Mouse (Mus musculus): Measurements from ENCODE around the gene Stk10. TPM values are rescaled to one million over a fixed set of nuclear protein-coding genes. Genes with fewer than 3 reads are reported as not detected.

Gene Stk10
- polyA plus RNA-seq, 1 experiment from 2014 or later: 5.5 TPM

DNA sequence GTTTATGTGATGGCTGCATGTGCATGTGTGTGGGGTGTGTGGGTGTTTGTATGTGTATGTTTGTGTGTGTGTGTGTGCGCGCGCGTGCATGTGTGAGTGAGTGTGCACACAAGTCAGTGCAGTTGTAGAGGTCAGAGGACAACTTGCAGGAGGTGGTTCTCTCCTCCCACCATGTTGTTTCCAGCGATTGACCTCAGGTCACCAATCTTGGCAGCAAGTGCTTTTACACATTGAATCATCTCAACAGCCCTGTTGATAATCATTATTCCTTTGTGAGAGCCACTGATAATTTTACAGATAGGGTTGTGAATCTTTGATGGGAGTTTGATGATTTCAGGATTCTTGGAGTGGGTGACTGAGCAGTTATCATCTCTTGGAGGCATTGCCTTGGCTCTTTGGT is 99.6 kb downstream of the Stk10 start:
- ATAC-seq (replicated peaks; ENCODE audit: extremely low read depth, insufficient read depth, low FRiP score): no peak
- Histone ChIP-seq H3K27ac (ENCODE audit: low read length) (no peak overlapping the region), H3K4me1 (ENCODE audit: control insufficient read depth, insufficient read depth, low read length) (peaks cover 5% of the 10 kb centered on the region), H3K9ac (ENCODE audit: low read length) (no peak overlapping the region), H3K4me2 (ENCODE audit: low read depth, low read length) (no peak overlapping the region), H3K9me3 (replicated peaks; ENCODE audit: control insufficient read depth, low read length) (0 out of 2 replicates have a peak, but pooled peaks cover 2% of the 10 kb centered on the region), H3K36me3 (ENCODE audit: control insufficient read depth, insufficient read depth) (no peaks in the 10 kb centered on the region), H3K4me3 (ENCODE audit: low read length) (no peak overlapping the region), H3K27me3 (ENCODE audit: control insufficient read depth, insufficient read depth, low read length) (no peaks in the 10 kb centered on the region)
- WGBS: 92% methylated on average over 5 of the region's 5 CpGs

DNA sequence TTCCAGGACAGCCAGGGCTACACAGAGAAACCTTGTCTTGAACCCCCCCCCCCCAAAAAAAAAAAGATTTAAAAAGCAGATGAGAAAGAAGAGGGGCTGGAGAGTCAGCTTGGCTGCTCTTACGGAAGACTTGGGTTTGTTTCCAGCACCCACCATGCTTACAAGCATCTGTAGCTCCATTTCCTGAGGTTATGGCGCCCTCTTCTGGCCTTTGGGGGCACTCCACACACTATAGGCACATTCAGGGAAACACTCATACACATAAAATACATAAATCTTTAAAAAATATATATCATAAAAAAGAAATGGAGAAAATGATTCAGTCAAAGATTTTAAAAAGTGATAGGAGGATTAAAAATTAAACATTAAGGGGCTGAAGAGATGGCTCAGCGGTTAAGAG is 100.4 kb downstream of the Stk10 start:
- H3K36me3 ChIP-seq (ENCODE audit: control insufficient read depth, insufficient read depth): no peaks in the 10 kb centered on the region
- no peak overlapping the region for H3K4me3 ChIP-seq (ENCODE audit: low read length)
- ATAC-seq (replicated peaks; ENCODE audit: extremely low read depth, insufficient read depth, low FRiP score): no peak
- H3K27ac ChIP-seq (ENCODE audit: low read length): no peak overlapping the region
- no peaks in the 10 kb centered on the region for H3K27me3 ChIP-seq (ENCODE audit: control insufficient read depth, insufficient read depth, low read length)
- peaks cover 5% of the 10 kb centered on the region for H3K4me1 ChIP-seq (ENCODE audit: control insufficient read depth, insufficient read depth, low read length)
- 0 out of 2 replicates have a peak, but pooled peaks cover 2% of the 10 kb centered on the region for H3K9me3 ChIP-seq (replicated peaks; ENCODE audit: control insufficient read depth, low read length)
- no peak overlapping the region for H3K9ac ChIP-seq (ENCODE audit: low read length)
- WGBS: 67% methylated on average over 3 of the region's 3 CpGs
- no peak overlapping the region for H3K4me2 ChIP-seq (ENCODE audit: low read depth, low read length)

GRCm38 (mm10) chr11:32634143-32634542 is 101.0 kb downstream of the Stk10 start:
- H3K4me2 ChIP-seq (ENCODE audit: low read depth, low read length): no peak overlapping the region
- WGBS: 71% methylated on average over 2 of the region's 2 CpGs
- H3K4me1 ChIP-seq (ENCODE audit: control insufficient read depth, insufficient read depth, low read length): peaks cover 5% of the 10 kb centered on the region
- H3K27me3 ChIP-seq (ENCODE audit: control insufficient read depth, insufficient read depth, low read length): no peaks in the 10 kb centered on the region
- H3K9ac ChIP-seq (ENCODE audit: low read length): no peak overlapping the region
- 0 out of 2 replicates have a peak, but pooled peaks cover 2% of the 10 kb centered on the region for H3K9me3 ChIP-seq (replicated peaks; ENCODE audit: control insufficient read depth, low read length)
- H3K27ac ChIP-seq (ENCODE audit: low read length): no peak overlapping the region
- no peak overlapping the region for H3K4me3 ChIP-seq (ENCODE audit: low read length)
- ATAC-seq (replicated peaks; ENCODE audit: extremely low read depth, insufficient read depth, low FRiP score): no peak
- H3K36me3 ChIP-seq (ENCODE audit: control insufficient read depth, insufficient read depth): no peaks in the 10 kb centered on the region

GRCm38 (mm10) chr11:32634842-32635241 is 101.7 kb downstream of the Stk10 start:
- Histone ChIP-seq H3K9me3 (replicated peaks; ENCODE audit: control insufficient read depth, low read length) (0 out of 2 replicates have a peak, but pooled peaks cover 2% of the 10 kb centered on the region), H3K36me3 (ENCODE audit: control insufficient read depth, insufficient read depth) (no peaks in the 10 kb centered on the region), H3K27me3 (ENCODE audit: control insufficient read depth, insufficient read depth, low read length) (no peaks in the 10 kb centered on the region), H3K4me2 (ENCODE audit: low read depth, low read length) (no peak overlapping the region), H3K9ac (ENCODE audit: low read length) (no peak overlapping the region), H3K4me1 (ENCODE audit: control insufficient read depth, insufficient read depth, low read length) (peaks cover 5% of the 10 kb centered on the region), H3K27ac (ENCODE audit: low read length) (no peak overlapping the region), H3K4me3 (ENCODE audit: low read length) (no peak overlapping the region)
- ATAC-seq (replicated peaks; ENCODE audit: extremely low read depth, insufficient read depth, low FRiP score): no peak
- 54% methylated on average over 2 of the region's 2 CpGs for WGBS

DNA sequence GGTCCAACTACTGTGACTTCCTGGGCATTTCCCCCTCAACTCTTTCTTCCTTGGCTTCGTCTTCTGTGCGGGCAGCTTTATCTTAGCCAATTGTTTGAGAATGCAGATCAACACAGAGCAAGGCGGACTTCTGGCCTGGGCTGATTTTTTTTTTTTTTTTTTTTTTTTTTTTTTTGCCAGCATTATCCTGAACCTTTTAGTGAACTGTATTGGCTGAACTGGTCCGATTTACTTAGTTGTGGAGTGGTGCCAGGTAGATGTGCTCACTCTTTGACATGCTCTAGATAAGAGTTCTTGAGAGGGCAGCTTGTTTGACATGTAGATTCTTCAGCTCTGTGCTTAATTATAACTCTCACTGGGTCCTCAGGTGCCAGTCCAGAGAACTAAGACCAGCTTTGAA is 103.2 kb downstream of the Stk10 start:
- H3K4me3 ChIP-seq (ENCODE audit: low read length): no peak overlapping the region
- 25% methylated on average over 4 of the region's 4 CpGs for WGBS
- peak; percentile 55 for ATAC-seq (replicated peaks; ENCODE audit: extremely low read depth, insufficient read depth, low FRiP score)
- no peaks in the 10 kb centered on the region for H3K27me3 ChIP-seq (ENCODE audit: control insufficient read depth, insufficient read depth, low read length)
- H3K9ac ChIP-seq (ENCODE audit: low read length): no peak overlapping the region
- peaks cover 11% of the 10 kb centered on the region for H3K4me1 ChIP-seq (ENCODE audit: control insufficient read depth, insufficient read depth, low read length)
- no peak overlapping the region for H3K27ac ChIP-seq (ENCODE audit: low read length)
- H3K9me3 ChIP-seq (replicated peaks; ENCODE audit: control insufficient read depth, low read length): 0 out of 2 replicates have a peak, but pooled peaks cover 2% of the 10 kb centered on the region
- no peak overlapping the region for H3K4me2 ChIP-seq (ENCODE audit: low read depth, low read length)
- H3K36me3 ChIP-seq (ENCODE audit: control insufficient read depth, insufficient read depth): no peaks in the 10 kb centered on the region

GRCm38 (mm10) chr11:32638521-32639255 is 105.6 kb downstream of the Stk10 start:
- H3K27ac ChIP-seq (ENCODE audit: low read length): no peak overlapping the region
- H3K27me3 ChIP-seq (ENCODE audit: control insufficient read depth, insufficient read depth, low read length): no peaks in the 10 kb centered on the region
- no peak for ATAC-seq (replicated peaks; ENCODE audit: extremely low read depth, insufficient read depth, low FRiP score)
- 83% methylated on average over 8 of the region's 8 CpGs for WGBS
- H3K36me3 ChIP-seq (ENCODE audit: control insufficient read depth, insufficient read depth): no peaks in the 10 kb centered on the region
- no peak overlapping the region for H3K4me2 ChIP-seq (ENCODE audit: low read depth, low read length)
- no peak overlapping the region for H3K9ac ChIP-seq (ENCODE audit: low read length)
- H3K4me3 ChIP-seq (ENCODE audit: low read length): no peak overlapping the region
- no peaks in the 10 kb centered on the region for H3K9me3 ChIP-seq (replicated peaks; ENCODE audit: control insufficient read depth, low read length)
- peaks cover 16% of the 10 kb centered on the region for H3K4me1 ChIP-seq (ENCODE audit: control insufficient read depth, insufficient read depth, low read length)

DNA sequence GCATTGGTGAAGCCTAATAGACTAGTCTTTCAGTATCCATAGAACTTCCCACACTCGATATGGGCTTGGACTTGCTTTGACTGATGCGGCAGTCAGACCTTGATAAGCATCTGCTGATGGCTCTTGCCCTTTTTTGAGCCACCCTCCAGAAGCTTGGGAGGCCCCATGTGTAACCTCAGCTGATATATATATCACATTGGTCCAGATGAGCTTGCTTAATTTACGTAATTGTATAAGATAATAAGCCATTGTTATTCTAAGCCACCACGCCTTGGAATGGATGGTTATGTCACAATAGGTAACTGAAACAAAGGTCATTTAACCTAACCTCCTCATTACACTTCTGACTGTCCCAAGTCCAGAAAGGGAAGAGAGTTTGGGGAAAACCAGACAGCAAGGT is 107.5 kb downstream of the Stk10 start:
- Histone ChIP-seq H3K4me3 (ENCODE audit: low read length) (no peak overlapping the region), H3K9me3 (replicated peaks; ENCODE audit: control insufficient read depth, low read length) (no peaks in the 10 kb centered on the region)
- ATAC-seq (replicated peaks; ENCODE audit: extremely low read depth, insufficient read depth, low FRiP score): no peak

DNA sequence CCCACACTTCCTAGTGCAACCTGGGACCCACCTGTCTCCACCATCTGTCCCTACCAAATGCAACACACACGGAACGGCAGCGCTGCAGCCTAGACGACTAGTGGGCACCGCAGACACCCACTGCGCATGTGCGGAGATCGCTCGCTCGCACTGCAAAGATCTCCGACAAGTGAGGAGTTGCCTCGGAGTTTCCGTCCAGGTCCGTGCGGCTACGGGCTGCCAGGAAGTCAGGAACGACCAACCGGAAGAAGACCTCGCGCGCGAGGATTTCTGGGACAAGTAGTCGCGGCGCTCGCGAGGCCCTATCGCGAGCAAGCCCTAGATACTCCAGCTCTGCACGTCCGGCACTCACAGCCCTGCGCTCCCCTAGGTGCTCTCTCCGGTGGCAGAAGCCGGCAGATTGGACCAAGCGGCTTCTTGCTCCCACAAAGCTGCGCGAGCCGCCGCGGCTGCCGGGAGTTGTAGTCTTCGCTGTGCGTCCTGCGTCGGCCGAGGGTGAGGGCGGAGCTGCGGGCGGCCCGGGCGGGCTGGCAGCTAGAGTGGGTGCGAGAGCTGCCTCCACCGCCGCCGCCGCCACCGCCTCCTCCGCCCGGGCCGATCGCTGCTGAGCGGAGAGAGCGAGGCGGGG is 109.3 kb downstream of the Stk10 start, which contains the start of gene Fbxw11:
Gene Fbxw11, plus strand, starts transcription at position 476 of the 628 bp plus-strand sequence.
- Histone ChIP-seq H3K9me3 (replicated peaks; ENCODE audit: control insufficient read depth, low read length) (no peaks in the 10 kb centered on the region), H3K4me3 (ENCODE audit: low read length) (peak within 1 kb of the TSS; percentile 97), H3K9ac (ENCODE audit: low read length) (peak within 1 kb of the TSS; percentile 98), H3K36me3 (ENCODE audit: control insufficient read depth, insufficient read depth) (no peaks in the 10 kb centered on the region), H3K4me2 (ENCODE audit: low read depth, low read length) (peak within 1 kb of the TSS; percentile 82), H3K4me1 (ENCODE audit: control insufficient read depth, insufficient read depth, low read length) (peaks cover 26% of the 10 kb centered on the region), H3K27me3 (ENCODE audit: control insufficient read depth, insufficient read depth, low read length) (no peaks in the 10 kb centered on the region), H3K27ac (ENCODE audit: low read length) (peak within 1 kb of the TSS; percentile 97)
- peak; percentile 92 for ATAC-seq (replicated peaks; ENCODE audit: extremely low read depth, insufficient read depth, low FRiP score)
- under 1% methylated on average over 54 of the region's 64 CpGs for WGBS

More for the DNA sequence above, 107.5 kb downstream of the Stk10 start:
- Histone ChIP-seq H3K27ac (ENCODE audit: low read length) (no peak overlapping the region), H3K36me3 (ENCODE audit: control insufficient read depth, insufficient read depth) (no peaks in the 10 kb centered on the region), H3K4me1 (ENCODE audit: control insufficient read depth, insufficient read depth, low read length) (peaks cover 22% of the 10 kb centered on the region), H3K9ac (ENCODE audit: low read length) (no peak overlapping the region), H3K4me2 (ENCODE audit: low read depth, low read length) (0 out of 2 replicates have a peak overlapping the region, but pooled peaks have one; percentile 81), H3K27me3 (ENCODE audit: control insufficient read depth, insufficient read depth, low read length) (no peaks in the 10 kb centered on the region)
- 85% methylated on average over 4 of the region's 4 CpGs for WGBS
